Mouse (Mus musculus): ENCODE measurements at regions not wholly inside any gene's neighbourhood (a gene's known extent, or its start where the extent isn't known, plus 50 kb on each side); places are given as distances from the start of the nearest gene placed in this dataset.

DNA sequence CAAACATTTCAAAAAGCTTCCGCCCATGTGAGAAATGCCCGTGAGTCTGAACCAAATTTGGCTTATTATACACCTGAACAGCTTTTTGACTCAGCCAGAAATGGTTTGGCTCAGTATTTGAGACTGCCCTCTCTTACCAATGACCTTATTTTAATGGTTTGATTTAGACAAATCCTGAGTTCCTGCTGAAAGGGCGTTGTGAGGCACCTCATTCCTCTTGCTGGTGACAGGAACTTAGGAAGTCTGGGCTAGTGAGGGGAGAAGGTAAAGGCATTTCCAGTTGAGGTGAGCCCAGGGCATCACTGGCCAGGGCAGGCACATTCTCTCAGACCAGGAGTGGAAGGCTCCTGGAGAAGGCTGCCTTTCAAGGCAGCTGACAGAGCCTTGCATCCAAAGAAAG lies 396.1 kb downstream of the Hs3st3b1 start:
- ATAC-seq (replicated peaks; ENCODE audit: insufficient number of reproducible peaks, low FRiP score, low TSS enrichment, poor library complexity, severe bottlenecking): no peak

DNA sequence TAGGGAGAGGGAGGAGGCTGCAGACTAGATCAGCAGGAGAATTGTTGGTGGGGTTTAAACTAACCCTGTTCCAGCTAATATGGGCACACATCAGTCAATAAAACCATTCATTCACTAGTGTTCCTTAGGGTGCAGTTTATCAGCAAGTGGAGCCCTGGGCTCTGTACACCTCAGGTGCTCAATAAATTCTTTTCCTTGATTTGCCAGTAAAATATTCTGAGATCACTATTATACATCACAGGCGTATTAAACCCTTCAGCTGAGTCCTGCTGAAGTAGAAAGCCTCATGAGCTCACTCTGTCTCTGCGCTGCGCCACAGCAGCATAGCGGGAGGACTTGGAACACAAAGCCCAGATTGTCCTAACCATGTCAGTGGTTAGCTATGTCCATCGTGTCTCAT lies 389.3 kb downstream of the Hs3st3b1 start:
- no peak for ATAC-seq (replicated peaks; ENCODE audit: insufficient number of reproducible peaks, low FRiP score, low TSS enrichment, poor library complexity, severe bottlenecking)

DNA sequence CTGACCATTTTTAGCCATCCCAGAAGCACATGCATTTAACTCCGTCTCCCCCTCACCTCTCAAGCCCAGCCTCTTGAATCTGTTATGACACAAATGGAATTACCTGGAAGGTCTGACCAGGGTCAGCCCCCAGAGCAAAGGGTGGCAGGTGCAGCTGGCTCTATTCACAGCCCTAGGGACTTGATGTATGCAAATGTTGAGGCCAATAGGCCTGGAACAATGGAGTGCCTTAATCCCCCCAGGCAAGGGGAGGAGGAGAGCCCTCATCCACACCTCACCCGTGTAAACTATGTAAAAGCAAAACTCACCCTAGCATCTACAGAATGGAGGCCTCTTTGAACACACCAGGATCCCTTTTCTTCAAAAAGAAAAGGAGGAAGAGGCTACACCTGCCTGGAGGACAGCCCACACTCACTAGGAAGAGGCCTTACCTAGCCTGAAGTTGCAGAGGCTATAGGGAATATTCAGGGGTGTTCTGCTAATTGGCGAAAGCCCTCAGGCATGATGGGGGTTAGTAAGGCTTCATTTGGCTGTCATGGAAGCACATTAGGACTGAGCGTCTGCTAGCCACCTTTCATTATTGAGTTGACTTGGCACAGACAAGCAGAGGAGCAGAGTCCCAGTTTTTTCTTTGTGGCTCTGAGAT lies 388.4 kb downstream of the Hs3st3b1 start:
- ATAC-seq (replicated peaks; ENCODE audit: insufficient number of reproducible peaks, low FRiP score, low TSS enrichment, poor library complexity, severe bottlenecking): no peak

GRCm38 (mm10) chr11:63537693-63538092 lies 384.4 kb downstream of the Hs3st3b1 start:
- ATAC-seq (replicated peaks; ENCODE audit: insufficient number of reproducible peaks, low FRiP score, low TSS enrichment, poor library complexity, severe bottlenecking): no peak

DNA sequence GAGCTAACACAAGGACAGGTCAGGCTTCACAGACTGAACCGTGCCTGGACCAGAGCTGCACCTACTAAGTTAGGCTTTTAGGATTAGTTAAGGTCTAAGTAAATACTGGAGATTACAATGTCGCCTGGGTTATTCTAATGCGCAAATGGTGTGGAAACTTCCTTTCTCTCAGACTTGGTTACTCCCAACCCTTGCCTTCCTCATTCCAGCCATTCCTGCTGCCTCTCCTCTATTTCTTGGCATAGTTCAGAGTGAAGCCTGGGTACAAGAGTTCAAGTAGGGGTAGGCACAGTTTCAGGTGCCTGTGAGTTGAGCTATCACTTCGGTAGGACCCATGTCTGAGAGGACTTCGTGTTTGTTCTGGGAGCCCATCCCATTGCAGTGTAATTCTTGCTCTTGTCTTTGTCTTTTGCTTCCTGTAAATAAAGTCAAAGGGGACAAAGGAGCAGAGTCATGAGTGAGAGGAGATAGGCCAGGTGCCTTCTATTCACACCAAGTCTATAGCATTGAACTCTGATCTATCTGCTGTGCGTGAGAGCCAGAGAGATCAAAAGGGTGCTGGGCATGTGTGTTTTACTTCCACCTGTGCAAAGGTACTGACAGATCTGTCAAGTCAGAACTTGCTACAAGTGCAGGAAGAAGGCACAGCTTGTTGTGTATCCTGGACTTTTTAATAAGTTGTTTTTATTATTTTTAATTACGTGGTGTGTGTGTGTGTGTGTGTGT lies 378.0 kb downstream of the Hs3st3b1 start:
- ATAC-seq (replicated peaks; ENCODE audit: insufficient number of reproducible peaks, low FRiP score, low TSS enrichment, poor library complexity, severe bottlenecking): no peak

DNA sequence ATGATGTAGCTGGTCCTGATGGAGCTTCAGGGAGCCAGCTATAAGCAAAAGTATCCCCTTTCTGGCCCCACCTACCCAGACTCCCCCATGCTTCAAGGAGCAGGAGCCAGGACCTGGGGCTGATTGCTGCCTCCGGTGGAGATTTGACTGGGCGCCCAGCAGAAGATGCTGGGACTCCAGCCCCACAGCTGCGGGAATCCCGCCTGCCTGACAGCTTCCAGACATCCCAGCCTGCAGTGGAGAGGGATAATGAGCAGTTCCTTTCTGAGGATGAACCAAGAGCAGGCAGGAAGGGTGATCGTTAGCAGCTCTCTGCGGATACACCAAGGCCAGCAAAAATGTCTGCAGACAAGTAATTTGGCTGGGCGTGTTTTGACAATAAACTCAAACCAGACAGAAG lies 376.6 kb downstream of the Hs3st3b1 start:
- no peak for ATAC-seq (replicated peaks; ENCODE audit: insufficient number of reproducible peaks, low FRiP score, low TSS enrichment, poor library complexity, severe bottlenecking)

GRCm38 (mm10) chr11:63560466-63560865 lies 361.6 kb downstream of the Hs3st3b1 start:
- ATAC-seq (replicated peaks; ENCODE audit: insufficient number of reproducible peaks, low FRiP score, low TSS enrichment, poor library complexity, severe bottlenecking): no peak

GRCm38 (mm10) chr11:63562696-63563095 lies 359.4 kb downstream of the Hs3st3b1 start:
- no peak for ATAC-seq (replicated peaks; ENCODE audit: insufficient number of reproducible peaks, low FRiP score, low TSS enrichment, poor library complexity, severe bottlenecking)

- ATAC-seq (replicated peaks; ENCODE audit: insufficient number of reproducible peaks, low FRiP score, low TSS enrichment, poor library complexity, severe bottlenecking): no peak
Observed at GRCm38 (mm10) chr11:63565471-63566232, 356.4 kb downstream of the Hs3st3b1 start.

GRCm38 (mm10) chr11:63569785-63570479 lies 352.2 kb downstream of the Hs3st3b1 start:
- no peak for ATAC-seq (replicated peaks; ENCODE audit: insufficient number of reproducible peaks, low FRiP score, low TSS enrichment, poor library complexity, severe bottlenecking)

DNA sequence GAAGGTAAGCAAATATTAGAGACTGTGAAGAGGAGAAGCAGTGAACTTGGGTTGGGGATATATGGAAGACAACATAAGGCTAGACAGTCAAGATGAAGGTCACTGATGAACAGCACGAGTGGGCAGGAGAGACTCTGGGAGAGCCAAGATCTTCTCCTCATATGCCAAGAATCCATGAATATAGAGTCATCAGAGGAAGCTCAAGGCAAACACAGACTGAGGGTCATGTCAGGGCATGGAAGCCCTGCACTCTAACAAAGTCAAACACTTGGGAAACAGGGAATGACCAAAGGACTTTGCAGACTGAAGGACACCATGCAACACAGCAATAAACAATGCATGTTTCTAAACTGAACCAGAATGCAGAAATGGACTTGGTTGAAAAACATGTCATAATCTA lies 351.4 kb downstream of the Hs3st3b1 start:
- no peak for ATAC-seq (replicated peaks; ENCODE audit: insufficient number of reproducible peaks, low FRiP score, low TSS enrichment, poor library complexity, severe bottlenecking)

GRCm38 (mm10) chr11:63573271-63573670 lies 348.8 kb downstream of the Hs3st3b1 start:
- no peak for ATAC-seq (replicated peaks; ENCODE audit: insufficient number of reproducible peaks, low FRiP score, low TSS enrichment, poor library complexity, severe bottlenecking)

DNA sequence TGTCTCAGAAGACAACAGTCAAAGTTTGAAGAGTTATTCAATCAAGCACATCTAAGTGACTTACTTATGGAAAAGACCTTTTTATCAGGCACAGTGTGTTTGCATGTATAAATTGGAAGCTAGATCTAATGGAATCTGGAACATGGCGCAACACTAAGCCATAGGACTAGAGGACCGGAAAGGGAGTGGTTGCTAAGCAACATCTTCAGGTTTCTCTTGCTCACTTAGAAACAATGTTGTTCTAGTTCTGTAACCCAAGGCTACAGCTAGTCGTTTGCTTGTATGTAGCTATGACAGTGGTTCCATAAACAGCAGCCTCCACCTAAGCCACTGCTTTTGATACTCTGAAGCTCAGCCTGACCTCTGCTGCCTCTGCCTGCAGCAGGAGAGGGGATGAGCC lies 338.8 kb downstream of the Hs3st3b1 start:
- ATAC-seq (replicated peaks; ENCODE audit: insufficient number of reproducible peaks, low FRiP score, low TSS enrichment, poor library complexity, severe bottlenecking): no peak

DNA sequence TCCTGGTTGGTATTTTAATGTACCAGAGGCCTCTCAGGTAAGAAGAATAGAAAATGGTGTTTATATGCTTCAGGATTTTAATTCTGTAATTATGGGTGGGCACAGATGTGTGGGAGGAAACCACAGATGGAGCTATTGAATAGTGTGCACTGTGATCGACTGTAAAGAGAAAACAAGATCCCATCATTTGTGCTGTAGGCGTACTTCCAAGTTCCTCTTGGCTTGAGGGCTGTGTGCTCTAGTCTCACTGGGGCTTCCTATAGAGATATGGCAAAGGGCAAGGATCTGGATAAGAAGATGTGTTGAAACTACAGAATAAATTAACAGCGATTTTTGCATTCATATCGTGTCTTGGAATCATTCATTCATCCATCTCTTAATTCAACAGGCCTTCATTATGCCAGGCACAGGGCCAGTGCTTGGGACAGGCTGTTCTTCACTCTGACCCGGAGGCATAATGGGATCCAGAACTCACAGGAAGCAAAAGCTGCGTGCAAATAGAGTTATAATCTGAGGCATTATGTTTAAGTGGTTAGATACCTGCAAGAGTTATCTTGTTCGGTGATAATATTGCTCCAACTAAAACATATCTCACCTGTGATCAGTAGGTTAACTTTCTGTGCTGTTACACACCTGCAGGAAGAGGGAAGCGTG lies 336.7 kb downstream of the Hs3st3b1 start:
- ATAC-seq (replicated peaks; ENCODE audit: insufficient number of reproducible peaks, low FRiP score, low TSS enrichment, poor library complexity, severe bottlenecking): no peak

DNA sequence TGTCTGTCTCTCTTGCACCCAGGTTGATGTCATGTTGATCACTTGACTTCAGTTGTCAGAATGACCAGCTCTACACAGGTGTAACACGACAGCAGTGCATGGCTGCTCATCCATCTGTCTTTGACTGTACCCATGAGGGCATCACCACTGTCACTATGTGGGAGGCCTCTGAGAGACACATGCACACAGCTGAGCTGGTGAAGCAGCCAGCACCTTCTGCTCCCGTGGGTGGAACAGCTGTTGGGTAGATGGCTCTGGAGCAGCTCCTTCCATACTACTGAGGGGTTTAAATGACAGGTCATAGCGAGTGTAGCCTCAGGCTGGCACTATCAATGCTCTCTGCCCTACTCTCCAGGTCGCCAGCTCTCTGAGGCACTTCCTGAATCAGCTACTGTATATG lies 301.9 kb downstream of the Hs3st3b1 start:
- no peak for ATAC-seq (replicated peaks; ENCODE audit: insufficient number of reproducible peaks, low FRiP score, low TSS enrichment, poor library complexity, severe bottlenecking)

DNA sequence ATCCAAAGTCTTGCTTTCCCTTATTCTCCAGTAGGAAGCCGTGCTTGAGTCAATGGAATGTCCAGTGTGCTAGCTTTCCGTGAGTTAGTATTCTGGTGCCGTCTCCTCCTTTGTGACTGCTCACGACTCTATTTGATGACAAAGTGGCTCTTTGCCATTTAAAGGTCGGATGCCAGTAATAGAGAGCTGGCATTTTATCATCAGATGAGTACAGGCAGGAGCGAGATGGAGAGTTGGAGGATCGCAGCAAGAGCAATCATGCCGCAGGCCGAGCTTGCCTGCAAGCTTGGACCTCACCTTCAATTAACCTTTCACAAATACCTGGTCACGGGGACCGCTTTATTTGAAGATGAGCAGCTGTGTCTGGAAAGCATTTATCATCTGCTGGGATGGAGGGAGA lies 291.8 kb downstream of the Hs3st3b1 start:
- no peak for ATAC-seq (replicated peaks; ENCODE audit: insufficient number of reproducible peaks, low FRiP score, low TSS enrichment, poor library complexity, severe bottlenecking)

DNA sequence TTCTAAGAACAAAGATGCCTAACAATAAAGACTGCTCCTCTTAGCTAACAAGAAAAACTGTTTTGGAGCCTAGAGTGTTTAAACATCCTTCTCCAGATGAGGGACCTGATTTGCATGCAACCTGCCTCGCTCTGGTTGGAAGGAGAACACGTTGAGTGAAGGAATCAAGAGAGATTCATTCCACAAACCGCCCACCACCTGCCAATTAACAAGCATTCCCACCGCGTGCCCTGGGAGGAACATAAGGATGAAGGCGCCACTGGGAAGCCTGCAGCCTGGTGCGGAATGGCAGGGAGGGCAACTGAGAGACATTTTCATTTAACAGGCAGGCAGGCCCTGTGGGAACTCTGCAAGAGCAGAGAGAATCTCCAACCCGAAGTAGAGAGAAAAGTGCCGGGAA lies 265.0 kb downstream of the Hs3st3b1 start:
- ATAC-seq (replicated peaks; ENCODE audit: insufficient number of reproducible peaks, low FRiP score, low TSS enrichment, poor library complexity, severe bottlenecking): no peak

GRCm38 (mm10) chr11:63665268-63665934 lies 256.7 kb downstream of the Hs3st3b1 start:
- no peak for ATAC-seq (replicated peaks; ENCODE audit: insufficient number of reproducible peaks, low FRiP score, low TSS enrichment, poor library complexity, severe bottlenecking)
